Mouse (Mus musculus): Measurements from ENCODE around the gene Washc4. TPM values are rescaled to one million over a fixed set of nuclear protein-coding genes. Genes with fewer than 3 reads are reported as not detected.

Washc4 gene
- polyA plus RNA-seq, 1 experiment = 3.9 TPM

- TF ChIP-seq CTCF (IDR thresholded peaks at IDR 0.05; ENCODE audit: insufficient read depth, low read length) (no peak), POLR2A (IDR thresholded peaks at IDR 0.05; ENCODE audit: borderline replicate concordance, extremely low read depth, low read depth, low read length) (no peak)
- H3K4me3 ChIP-seq (replicated peaks; ENCODE audit: extremely low read depth, low read depth, low read length) = no peak overlapping the region
Measured at GRCm38 (mm10) chr10:83590801-83591200, 47.2 kb downstream of the Washc4 start.

GRCm38 (mm10) chr10:83592616-83593015 is 49.1 kb downstream of the Washc4 start:
- no peak for DNase-seq

More at GRCm38 (mm10) chr10:83590801-83591200, 47.2 kb downstream of the Washc4 start:
- 83% methylated on average over 6 of the region's 6 CpGs for WGBS
- DNase-seq = no peak
- no peaks in the 10 kb centered on the region for H3K4me1 ChIP-seq (ENCODE audit: control insufficient read depth, insufficient read depth, low read length)

GRCm38 (mm10) chr10:83594526-83594925 is 51.0 kb downstream of the Washc4 start:
- no peaks in the 10 kb centered on the region for H3K4me1 ChIP-seq (ENCODE audit: control insufficient read depth, insufficient read depth, low read length)
- 83% methylated on average over 5 of the region's 5 CpGs for WGBS
- no peak overlapping the region for H3K4me3 ChIP-seq (replicated peaks; ENCODE audit: extremely low read depth, low read depth, low read length)
- no peak for DNase-seq
- no peak for TF ChIP-seq POLR2A (IDR thresholded peaks at IDR 0.05; ENCODE audit: borderline replicate concordance, extremely low read depth, low read depth, low read length)
- no peak for TF ChIP-seq CTCF (IDR thresholded peaks at IDR 0.05; ENCODE audit: insufficient read depth, low read length)

More at GRCm38 (mm10) chr10:83592616-83593015, 49.1 kb downstream of the Washc4 start:
- no peaks in the 10 kb centered on the region for H3K4me1 ChIP-seq (ENCODE audit: control insufficient read depth, insufficient read depth, low read length)
- no peak overlapping the region for H3K4me3 ChIP-seq (replicated peaks; ENCODE audit: extremely low read depth, low read depth, low read length)
- 91% methylated on average over 7 of the region's 7 CpGs for WGBS
- no peak for TF ChIP-seq POLR2A (IDR thresholded peaks at IDR 0.05; ENCODE audit: borderline replicate concordance, extremely low read depth, low read depth, low read length)
- no peak for TF ChIP-seq CTCF (IDR thresholded peaks at IDR 0.05; ENCODE audit: insufficient read depth, low read length)

- Histone ChIP-seq H3K4me3 (replicated peaks; ENCODE audit: extremely low read depth, low read depth, low read length) (no peak overlapping the region), H3K4me1 (ENCODE audit: control insufficient read depth, insufficient read depth, low read length) (no peaks in the 10 kb centered on the region)
- WGBS = 75% methylated on average over 11 of the region's 11 CpGs
- TF ChIP-seq CTCF (IDR thresholded peaks at IDR 0.05; ENCODE audit: insufficient read depth, low read length) = no peak
- no peak for TF ChIP-seq POLR2A (IDR thresholded peaks at IDR 0.05; ENCODE audit: borderline replicate concordance, extremely low read depth, low read depth, low read length)
- DNase-seq = no peak
Measured at GRCm38 (mm10) chr10:83600650-83601049, 57.1 kb downstream of the Washc4 start.

GRCm38 (mm10) chr10:83603956-83604564 is 60.5 kb downstream of the Washc4 start:
- TF ChIP-seq POLR2A (IDR thresholded peaks at IDR 0.05; ENCODE audit: borderline replicate concordance, extremely low read depth, low read depth, low read length) (no peak), CTCF (IDR thresholded peaks at IDR 0.05; ENCODE audit: insufficient read depth, low read length) (no peak)
- Histone ChIP-seq H3K4me1 (ENCODE audit: control insufficient read depth, insufficient read depth, low read length) (no peaks in the 10 kb centered on the region), H3K4me3 (replicated peaks; ENCODE audit: extremely low read depth, low read depth, low read length) (no peak overlapping the region)
- 85% methylated on average over 10 of the region's 10 CpGs for WGBS
- DNase-seq = no peak

- TF ChIP-seq CTCF (IDR thresholded peaks at IDR 0.05; ENCODE audit: insufficient read depth, low read length) = no peak
- no peak for TF ChIP-seq POLR2A (IDR thresholded peaks at IDR 0.05; ENCODE audit: borderline replicate concordance, extremely low read depth, low read depth, low read length)
- no peaks in the 10 kb centered on the region for H3K4me1 ChIP-seq (ENCODE audit: control insufficient read depth, insufficient read depth, low read length)
- 87% methylated on average over 8 of the region's 8 CpGs for WGBS
- H3K4me3 ChIP-seq (replicated peaks; ENCODE audit: extremely low read depth, low read depth, low read length) = no peak overlapping the region
- DNase-seq = no peak
Measured at GRCm38 (mm10) chr10:83605637-83606183, 62.2 kb downstream of the Washc4 start.

GRCm38 (mm10) chr10:83607111-83607510 is 63.6 kb downstream of the Washc4 start:
- TF ChIP-seq CTCF (IDR thresholded peaks at IDR 0.05; ENCODE audit: insufficient read depth, low read length) (no peak), POLR2A (IDR thresholded peaks at IDR 0.05; ENCODE audit: borderline replicate concordance, extremely low read depth, low read depth, low read length) (no peak)
- no peak for DNase-seq
- Histone ChIP-seq H3K4me3 (replicated peaks; ENCODE audit: extremely low read depth, low read depth, low read length) (no peak overlapping the region), H3K4me1 (ENCODE audit: control insufficient read depth, insufficient read depth, low read length) (no peaks in the 10 kb centered on the region)
- 91% methylated on average over 3 of the region's 3 CpGs for WGBS

- DNase-seq = no peak
- no peaks in the 10 kb centered on the region for H3K4me1 ChIP-seq (ENCODE audit: control insufficient read depth, insufficient read depth, low read length)
- TF ChIP-seq CTCF (IDR thresholded peaks at IDR 0.05; ENCODE audit: insufficient read depth, low read length) (no peak), POLR2A (IDR thresholded peaks at IDR 0.05; ENCODE audit: borderline replicate concordance, extremely low read depth, low read depth, low read length) (no peak)
- 81% methylated on average over 8 of the region's 8 CpGs for WGBS
- H3K4me3 ChIP-seq (replicated peaks; ENCODE audit: extremely low read depth, low read depth, low read length) = no peak overlapping the region
Measured at GRCm38 (mm10) chr10:83608596-83608995, 65.0 kb downstream of the Washc4 start.

- no peaks in the 10 kb centered on the region for H3K4me1 ChIP-seq (ENCODE audit: control insufficient read depth, insufficient read depth, low read length)
- 96% methylated on average over 7 of the region's 7 CpGs for WGBS
- TF ChIP-seq CTCF (IDR thresholded peaks at IDR 0.05; ENCODE audit: insufficient read depth, low read length) (no peak), POLR2A (IDR thresholded peaks at IDR 0.05; ENCODE audit: borderline replicate concordance, extremely low read depth, low read depth, low read length) (no peak)
- no peak for DNase-seq
- H3K4me3 ChIP-seq (replicated peaks; ENCODE audit: extremely low read depth, low read depth, low read length) = no peak overlapping the region
Measured at GRCm38 (mm10) chr10:83610518-83610917, 67.0 kb downstream of the Washc4 start.

- no peak overlapping the region for H3K4me3 ChIP-seq (replicated peaks; ENCODE audit: extremely low read depth, low read depth, low read length)
- no peak for DNase-seq
- WGBS = 95% methylated on average over 5 of the region's 5 CpGs
- H3K4me1 ChIP-seq (ENCODE audit: control insufficient read depth, insufficient read depth, low read length) = no peaks in the 10 kb centered on the region
- no peak for TF ChIP-seq POLR2A (IDR thresholded peaks at IDR 0.05; ENCODE audit: borderline replicate concordance, extremely low read depth, low read depth, low read length)
- no peak for TF ChIP-seq CTCF (IDR thresholded peaks at IDR 0.05; ENCODE audit: insufficient read depth, low read length)
Measured at GRCm38 (mm10) chr10:83611863-83612262, 68.3 kb downstream of the Washc4 start.

All from lung, adult 2 months (tissue).